Mouse (Mus musculus) ES-CJ7 (cell line): ENCODE measurements around the gene Mrgpre.

ENCODE experiments used
- DNase-seq: peaks from one replicate; pipeline ENCODE4 v3.0.0; 2011; ENCODE audit warnings: low read depth, low spot score

Gene Mrgpre

DNA sequence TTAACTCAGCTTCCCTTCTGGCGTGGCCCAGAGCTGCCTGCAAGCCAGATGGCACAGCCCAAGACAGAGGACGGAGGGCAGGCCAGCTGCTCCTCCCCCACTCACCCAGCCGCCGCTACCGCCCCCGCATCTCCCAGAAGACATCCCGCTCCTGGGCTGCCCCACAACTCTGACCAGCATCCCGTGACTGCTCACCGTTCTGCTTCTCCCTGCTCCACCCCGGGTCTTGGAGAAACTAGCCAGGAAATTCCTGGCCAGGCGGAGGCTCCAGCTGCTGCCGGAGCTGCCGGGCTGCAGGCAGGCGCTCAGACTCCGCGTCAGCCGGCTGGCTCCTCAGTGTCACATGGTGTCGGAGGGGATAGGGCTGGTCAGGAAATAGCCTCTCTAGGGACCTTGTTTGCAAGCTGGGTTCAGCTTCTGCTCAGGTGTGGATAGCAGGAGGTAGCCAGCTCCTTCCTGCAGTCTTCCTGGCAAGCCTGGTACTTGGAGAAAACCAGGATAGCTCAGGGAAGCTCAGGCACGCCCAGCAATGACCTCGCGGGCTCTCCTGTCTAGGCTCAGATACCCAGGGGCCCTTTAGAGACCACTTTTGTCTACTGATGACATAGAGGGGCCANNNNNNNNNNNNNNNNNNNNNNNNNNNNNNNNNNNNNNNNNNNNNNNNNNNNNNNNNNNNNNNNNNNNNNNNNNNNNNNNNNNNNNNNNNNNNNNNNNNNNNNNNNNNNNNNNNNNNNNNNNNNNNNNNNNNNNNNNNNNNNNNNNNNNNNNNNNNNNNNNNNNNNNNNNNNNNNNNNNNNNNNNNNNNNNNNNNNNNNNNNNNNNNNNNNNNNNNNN lies at the start of gene Mrgpre:
Gene Mrgpre, minus strand, starts transcription at position 505 of the 834 bp plus-strand sequence.
- DNase-seq: no peak

DNA sequence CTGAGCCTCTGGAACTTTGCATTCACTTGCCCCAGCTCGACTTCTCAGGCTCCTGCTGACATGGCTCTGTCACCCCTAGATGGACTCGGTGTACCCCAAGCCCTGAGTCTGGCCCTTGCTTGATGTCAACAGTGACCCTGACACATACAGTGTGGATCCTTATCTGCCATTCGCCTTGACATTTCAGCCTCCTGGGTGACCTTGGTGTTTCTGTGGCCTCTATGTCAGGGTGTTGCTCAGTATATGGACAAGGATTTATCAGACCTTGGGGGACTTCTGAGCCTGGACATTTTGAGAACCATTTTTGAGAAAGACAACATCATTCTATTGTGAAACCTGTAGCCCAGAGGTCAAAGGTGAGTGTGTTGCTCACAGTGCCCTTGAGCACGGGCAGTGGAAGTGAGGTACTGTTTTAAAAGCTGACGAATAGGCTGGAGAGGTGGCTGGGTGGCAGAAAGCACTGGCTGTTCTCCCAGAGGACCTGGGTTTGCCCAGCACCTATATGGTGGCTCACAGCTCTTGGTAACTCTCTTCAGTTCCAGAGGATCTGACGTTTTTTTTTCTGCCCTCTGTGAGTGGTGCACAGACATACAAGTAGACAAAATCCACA lies 49.4 kb upstream of the Mrgpre start:
- no peak for DNase-seq

GRCm38 (mm10) chr7:143832611-143833010 lies 48.3 kb upstream of the Mrgpre start:
- no peak for DNase-seq

- DNase-seq: no peak
These were observed 47.9 kb upstream of the Mrgpre start for GRCm38 (mm10) chr7:143832196-143832595.

DNA sequence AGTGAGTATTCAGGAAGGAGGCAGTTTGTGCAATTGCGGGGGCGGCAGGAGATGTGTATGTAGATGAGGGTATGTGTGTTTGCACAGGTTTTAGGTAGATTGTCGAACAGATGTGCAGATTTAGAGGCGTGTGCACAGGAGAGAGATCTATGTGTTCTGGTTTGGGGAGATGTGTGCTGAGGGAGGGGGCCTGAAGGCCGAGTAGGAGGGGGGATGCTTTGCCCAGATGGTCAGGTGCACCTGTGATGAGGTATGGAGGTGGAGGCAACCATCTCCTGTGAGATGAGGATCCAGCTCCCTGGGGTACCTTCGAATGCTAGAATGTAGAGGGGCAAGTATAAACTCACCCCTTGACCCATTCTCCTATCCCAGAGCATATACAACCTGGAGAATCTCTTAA lies 46.1 kb upstream of the Mrgpre start:
- DNase-seq: no peak

- peak; percentile 99 for DNase-seq
These were observed 45.4 kb upstream of the Mrgpre start for GRCm38 (mm10) chr7:143829504-143830331.

- no peak for DNase-seq
These were observed 42.7 kb upstream of the Mrgpre start for GRCm38 (mm10) chr7:143826985-143827384.

DNA sequence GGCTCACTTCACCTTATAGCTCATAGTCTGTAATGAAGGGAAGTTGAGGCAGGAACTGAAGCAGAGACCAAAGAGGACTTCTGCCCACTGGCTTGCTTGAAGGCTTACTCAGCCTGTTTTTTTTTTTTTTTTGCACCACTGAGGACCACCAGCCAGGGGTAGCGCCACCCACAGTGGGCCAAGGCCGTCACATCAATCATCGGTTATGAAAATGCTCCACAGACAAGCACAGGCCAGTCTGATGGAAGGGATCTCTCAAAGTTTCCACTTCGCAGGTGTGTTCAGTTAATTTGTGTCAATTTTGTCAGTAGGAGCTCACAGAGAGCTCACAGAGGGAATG lies 38.9 kb upstream of the Mrgpre start:
- peak; percentile 19 for DNase-seq

DNA sequence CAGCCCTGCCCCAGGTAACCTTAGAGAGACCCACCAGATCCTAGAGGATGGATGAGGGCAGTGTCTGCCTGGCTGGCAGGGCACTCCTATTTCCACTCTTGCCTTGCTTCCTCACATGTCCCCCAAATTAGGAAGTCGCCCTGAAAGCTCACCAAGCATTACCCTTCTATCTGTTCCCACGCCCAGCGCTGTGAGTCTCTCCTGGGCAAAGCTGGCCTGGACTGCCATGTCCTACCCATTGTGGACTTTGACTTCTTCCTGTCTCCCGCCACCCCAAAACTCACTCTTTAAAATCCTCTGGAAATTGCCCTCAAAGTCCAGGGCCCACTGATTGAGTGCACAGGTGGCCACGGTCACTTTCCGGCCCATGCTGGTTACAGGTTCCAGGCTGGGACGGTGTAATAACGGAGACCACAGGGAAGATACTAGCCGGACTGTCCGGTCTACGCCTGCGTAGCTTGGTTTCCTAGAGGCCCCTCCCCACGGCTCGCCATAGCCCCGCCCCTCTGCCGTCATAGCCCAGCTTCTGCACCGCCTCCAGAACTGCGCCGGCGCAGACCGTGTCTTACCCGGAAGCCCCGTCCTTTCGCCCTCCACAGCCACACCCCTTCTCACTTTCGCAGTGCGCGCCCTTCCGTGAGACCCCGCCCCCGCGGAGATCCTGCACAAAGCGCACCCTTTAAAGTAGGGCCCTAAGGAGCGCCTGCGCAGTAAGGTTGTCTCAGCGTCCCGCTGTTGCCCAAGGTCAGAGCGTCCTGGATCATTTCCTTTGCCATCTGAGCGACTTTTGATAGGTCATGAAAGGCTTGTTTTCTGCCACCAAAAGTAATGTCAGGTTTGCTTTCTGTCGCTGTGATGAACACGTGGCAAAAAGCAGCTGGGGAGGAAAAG lies 38.3 kb upstream of the Mrgpre start, which contains the start of the genes Nadsyn1 and Dhcr7:
Gene Nadsyn1, minus strand, starts transcription at position 475 of the 891 bp plus-strand sequence.
Gene Dhcr7, plus strand, starts transcription at position 771 of the 891 bp plus-strand sequence.
- peak; percentile 99 for DNase-seq

- DNase-seq: no peak
These were observed 36.9 kb upstream of the Mrgpre start for GRCm38 (mm10) chr7:143821241-143821640.

DNA sequence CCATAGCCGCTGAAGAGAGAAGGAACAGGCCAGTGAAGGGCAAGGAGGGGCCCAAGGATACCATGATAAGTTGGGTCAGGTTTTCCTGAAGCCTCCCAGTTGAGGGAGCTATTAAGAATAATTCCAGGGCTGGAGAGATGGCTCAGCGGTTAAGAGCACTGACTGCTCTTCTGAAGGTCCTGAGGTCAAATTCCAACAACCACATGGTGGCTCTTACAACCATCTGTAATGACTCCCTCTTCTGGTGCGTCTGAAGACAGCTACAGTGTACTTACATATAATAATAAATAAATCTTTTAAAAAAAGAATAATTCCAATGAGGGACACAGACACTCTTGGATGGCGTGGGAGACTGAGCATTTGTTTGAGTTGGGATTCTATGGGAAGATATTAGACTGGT lies 34.9 kb upstream of the Mrgpre start:
- no peak for DNase-seq

GRCm38 (mm10) chr7:143808909-143809308 lies 24.6 kb upstream of the Mrgpre start:
- peak; percentile 62 for DNase-seq

DNA sequence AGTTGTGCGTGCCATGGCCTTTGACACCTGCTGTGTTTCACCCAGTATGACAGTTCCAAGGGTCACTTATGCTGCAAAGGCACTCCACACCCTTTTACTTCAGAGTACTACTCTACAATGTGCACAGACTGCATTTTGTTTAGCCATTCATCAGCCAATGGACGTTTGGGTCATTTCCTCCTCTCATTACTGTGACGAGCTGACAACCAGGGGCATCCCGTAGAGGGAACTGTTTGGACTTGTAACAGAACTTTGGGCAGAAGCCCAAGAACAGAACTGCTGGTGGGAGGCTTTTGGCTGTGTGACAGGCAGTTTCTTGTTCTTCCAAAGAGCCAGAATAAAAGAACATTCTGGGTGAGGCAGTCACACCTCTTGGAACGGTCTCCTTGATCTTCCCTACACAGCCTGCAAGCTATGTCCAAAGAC lies 20.9 kb upstream of the Mrgpre start:
- no peak for DNase-seq

DNA sequence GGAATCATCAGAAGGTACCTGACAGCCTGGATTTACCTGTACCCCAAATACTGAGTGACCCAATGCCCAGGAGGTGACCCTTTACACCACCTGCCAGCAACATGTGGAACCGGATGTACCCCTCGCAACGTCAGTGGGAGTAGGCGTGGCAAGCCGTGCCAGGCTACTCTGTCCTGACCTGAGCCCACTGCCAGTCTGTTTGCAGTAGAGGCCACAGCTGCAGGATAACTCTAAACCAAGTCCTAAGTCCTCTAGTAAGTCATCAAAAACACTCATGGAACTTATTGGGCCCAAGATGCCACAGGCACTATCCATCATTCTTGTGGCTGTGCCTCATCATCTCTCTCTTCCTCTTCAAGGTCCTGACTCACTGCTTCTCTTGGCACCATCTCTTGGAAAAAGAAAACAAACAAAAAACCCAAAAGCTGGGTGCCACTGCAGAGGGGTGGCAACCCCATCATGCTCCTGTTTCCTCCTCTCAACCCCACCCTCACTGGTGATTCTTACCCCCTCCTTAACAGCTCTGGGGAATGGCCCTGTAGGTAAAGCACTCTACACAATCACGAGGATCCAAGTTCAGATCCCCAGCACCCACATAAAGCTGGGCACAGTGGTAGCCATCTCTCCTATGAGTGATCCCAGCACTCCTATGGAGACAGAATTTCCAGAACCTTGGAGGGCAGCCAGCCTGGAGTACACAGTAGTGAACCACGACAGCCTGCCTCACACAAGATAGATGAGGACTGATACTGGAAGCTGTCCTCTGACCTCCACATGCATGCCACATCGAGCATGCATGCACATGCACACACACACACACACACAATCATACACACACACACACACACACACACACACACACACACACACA lies 17.1 kb upstream of the Mrgpre start:
- no peak for DNase-seq

- no peak for DNase-seq
These were observed 16.5 kb upstream of the Mrgpre start for GRCm38 (mm10) chr7:143800770-143801169.

- no peak for DNase-seq
These were observed 14.5 kb upstream of the Mrgpre start for GRCm38 (mm10) chr7:143798783-143799182.

DNA sequence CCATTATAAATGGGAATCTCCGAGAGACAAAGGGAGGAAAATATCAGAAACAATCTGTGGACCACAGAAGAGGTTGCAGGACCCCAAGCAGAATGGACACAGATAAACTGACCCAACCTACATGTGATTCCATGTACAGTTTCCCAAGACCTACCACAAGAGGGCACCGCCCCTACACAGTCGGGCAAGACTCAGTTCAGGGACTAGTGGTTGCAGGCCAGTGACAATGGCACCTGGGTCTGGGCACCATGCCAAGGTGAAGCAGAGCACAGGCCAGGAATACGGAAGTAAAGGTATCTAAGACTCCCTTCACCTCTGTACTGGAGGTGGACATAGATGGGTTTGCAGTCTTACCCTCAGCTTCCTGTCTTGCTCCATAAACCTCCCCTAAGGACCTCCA lies 8.8 kb upstream of the Mrgpre start:
- peak; percentile 33 for DNase-seq

GRCm38 (mm10) chr7:143792336-143792985 lies 8.2 kb upstream of the Mrgpre start:
- DNase-seq: no peak

DNA sequence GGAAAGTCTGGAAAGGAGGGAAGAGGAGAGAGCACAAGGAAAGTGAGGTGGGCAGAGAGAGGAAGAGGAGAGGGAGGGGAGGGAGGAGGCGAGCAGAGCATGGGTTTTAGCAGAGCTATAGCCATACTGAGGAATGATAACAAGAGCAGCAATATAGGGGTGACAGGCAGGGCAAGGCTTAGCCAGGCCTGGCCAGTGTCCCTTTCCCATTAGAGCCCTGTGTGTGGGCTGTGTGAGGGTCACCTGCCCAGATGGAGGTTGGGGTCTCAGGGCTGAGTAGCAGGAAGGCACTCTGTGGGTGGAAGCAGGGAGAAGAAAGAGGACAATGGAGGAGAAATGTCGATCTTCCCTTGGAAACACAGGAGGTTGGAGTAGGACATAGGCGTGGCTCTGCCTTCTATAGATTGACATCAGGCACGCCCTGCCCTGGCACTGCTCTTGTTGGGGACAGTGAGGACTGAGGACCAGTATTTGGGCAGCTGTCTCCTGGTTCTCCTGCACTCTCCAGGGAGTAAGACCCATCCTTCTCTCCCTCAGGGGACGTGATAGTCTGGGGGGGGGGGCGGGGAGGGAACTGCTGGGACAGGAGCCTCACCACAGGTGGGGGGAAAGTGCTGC lies 813 bp downstream of the Mrgpre start:
- no peak for DNase-seq
